Mouse (Mus musculus): Measurements from ENCODE around the gene Slc26a1. TPM values are rescaled to one million over a fixed set of nuclear protein-coding genes. Genes with fewer than 3 reads are reported as not detected.
"Not testable (repeated sequence)": the region's sequence is repeated elsewhere in the genome, so short reads cannot be mapped to it uniquely, and the experiment has no call there.

Slc26a1 gene
- polyA plus RNA-seq, 1 experiment from 2014 or later = 12.7 TPM

GRCm38 (mm10) chr5:108653341-108653740, 22.0 kb downstream of the Slc26a1 start:
- no peak overlapping the region for H3K4me3 ChIP-seq
- H3K27me3 ChIP-seq (replicated peaks) = no peaks in the 10 kb centered on the region
- no peaks in the 10 kb centered on the region for H3K9me3 ChIP-seq (replicated peaks)
- no peak for ATAC-seq
- H3K36me3 ChIP-seq = peaks cover 87% of the 10 kb centered on the region
- H3K27ac ChIP-seq = no peak overlapping the region
- no peak overlapping the region for H3K9ac ChIP-seq
- WGBS (ENCODE audit: insufficient replicate concordance) = 72% methylated on average over 6 of the region's 6 CpGs
- no peak overlapping the region for H3K4me2 ChIP-seq
- H3K4me1 ChIP-seq = no peaks in the 10 kb centered on the region

- 0 out of 2 replicates have a peak, but pooled peaks cover 4% of the 10 kb centered on the region for H3K4me1 ChIP-seq
- no peak overlapping the region for H3K4me2 ChIP-seq
- H3K9ac ChIP-seq = no peak overlapping the region
- ATAC-seq = peak; percentile 59; the same call in 1 of the 2 replicates
- WGBS (ENCODE audit: insufficient replicate concordance) = 56% methylated on average over 1 of the region's 1 CpGs
- peaks cover 90% of the 10 kb centered on the region for H3K36me3 ChIP-seq
- H3K27me3 ChIP-seq (replicated peaks) = no peaks in the 10 kb centered on the region
- H3K4me3 ChIP-seq = no peak overlapping the region
- H3K27ac ChIP-seq = no peak overlapping the region
- H3K9me3 ChIP-seq (replicated peaks) = no peaks in the 10 kb centered on the region
Measured at GRCm38 (mm10) chr5:108651823-108652222, 23.5 kb downstream of the Slc26a1 start.

DNA sequence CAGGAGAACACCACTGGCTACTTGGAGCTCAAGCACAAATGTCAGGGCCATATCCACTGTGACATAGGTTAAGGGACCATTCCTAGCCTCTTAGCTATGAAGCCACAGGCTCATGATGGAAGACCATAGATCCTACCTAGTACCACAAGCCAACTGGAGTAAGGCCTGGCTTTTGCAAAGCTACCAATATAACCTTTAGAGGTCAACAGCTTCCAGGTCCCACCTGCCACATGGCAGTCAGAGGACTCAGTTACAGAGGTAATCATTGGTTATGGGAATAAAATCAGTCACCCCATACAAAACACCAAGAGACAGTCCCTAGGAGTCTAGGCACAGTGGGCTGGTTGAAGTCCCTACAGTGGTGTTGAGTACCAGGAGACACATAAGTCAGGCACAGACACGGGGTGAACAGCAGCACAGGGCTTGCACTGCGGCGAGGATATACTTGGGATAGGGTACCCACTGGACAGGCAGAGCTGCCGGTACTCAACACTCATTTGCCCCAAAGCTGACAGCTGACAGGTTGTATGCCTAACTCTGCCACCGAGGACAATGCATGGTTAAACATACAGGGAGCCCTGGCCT, 24.1 kb downstream of the Slc26a1 start:
- ATAC-seq = no peak
- no peak overlapping the region for H3K4me2 ChIP-seq
- no peak overlapping the region for H3K4me3 ChIP-seq
- H3K4me1 ChIP-seq = 0 out of 2 replicates have a peak, but pooled peaks cover 4% of the 10 kb centered on the region
- no peak overlapping the region for H3K27ac ChIP-seq
- no peaks in the 10 kb centered on the region for H3K9me3 ChIP-seq (replicated peaks)
- H3K36me3 ChIP-seq = peaks cover 90% of the 10 kb centered on the region
- H3K27me3 ChIP-seq (replicated peaks) = no peaks in the 10 kb centered on the region
- H3K9ac ChIP-seq = no peak overlapping the region
- 71% methylated on average over 5 of the region's 5 CpGs for WGBS (ENCODE audit: insufficient replicate concordance)

DNA sequence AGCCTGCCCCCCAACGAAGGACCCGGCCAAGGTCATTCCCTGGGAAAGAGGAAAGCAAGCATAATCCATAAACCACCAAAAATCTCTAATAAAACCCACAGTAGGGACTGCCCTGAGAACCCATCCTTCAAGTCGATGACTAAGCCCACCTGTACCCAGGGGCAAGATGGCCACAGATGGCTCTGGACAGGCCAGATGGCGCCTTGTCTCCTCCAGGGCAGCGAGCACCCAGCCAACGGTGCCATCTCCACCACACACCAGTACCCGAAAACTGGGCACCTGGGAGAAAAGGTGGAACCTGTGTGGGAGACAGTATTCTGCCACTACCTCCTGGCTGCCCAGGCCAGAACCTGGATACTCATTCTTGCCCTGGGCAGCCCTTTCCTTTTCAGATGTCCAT, 25.0 kb downstream of the Slc26a1 start:
- Histone ChIP-seq H3K9ac (no peak overlapping the region), H3K27ac (no peak overlapping the region), H3K4me2 (no peak overlapping the region), H3K9me3 (replicated peaks) (no peaks in the 10 kb centered on the region), H3K36me3 (peaks cover 90% of the 10 kb centered on the region), H3K4me3 (no peak overlapping the region), H3K27me3 (replicated peaks) (no peaks in the 10 kb centered on the region), H3K4me1 (0 out of 2 replicates have a peak, but pooled peaks cover 4% of the 10 kb centered on the region)
- WGBS (ENCODE audit: insufficient replicate concordance) = 84% methylated on average over 7 of the region's 7 CpGs
- ATAC-seq = no peak

- Histone ChIP-seq H3K4me1 (0 out of 2 replicates have a peak, but pooled peaks cover 4% of the 10 kb centered on the region), H3K9ac (no peak overlapping the region), H3K9me3 (replicated peaks) (no peaks in the 10 kb centered on the region), H3K4me3 (no peak overlapping the region), H3K27ac (no peak overlapping the region), H3K4me2 (no peak overlapping the region), H3K36me3 (peaks cover 89% of the 10 kb centered on the region), H3K27me3 (replicated peaks) (no peaks in the 10 kb centered on the region)
- WGBS (ENCODE audit: insufficient replicate concordance) = 81% methylated on average over 11 of the region's 11 CpGs
- no peak for ATAC-seq
Measured at GRCm38 (mm10) chr5:108648937-108649576, 26.3 kb downstream of the Slc26a1 start.

- Histone ChIP-seq H3K4me1 (0 out of 2 replicates have a peak, but pooled peaks cover 4% of the 10 kb centered on the region), H3K27ac (no peak overlapping the region), H3K27me3 (replicated peaks) (no peaks in the 10 kb centered on the region), H3K9me3 (replicated peaks) (no peaks in the 10 kb centered on the region), H3K36me3 (peaks cover 86% of the 10 kb centered on the region), H3K9ac (no peak overlapping the region), H3K4me3 (no peak overlapping the region), H3K4me2 (no peak overlapping the region)
- whole genome bisulfite sequencing (ENCODE audit: insufficient replicate concordance) = 76% methylated on average over 2 of the region's 2 CpGs
- ATAC-seq = no peak
Measured at GRCm38 (mm10) chr5:108647820-108648465, 27.4 kb downstream of the Slc26a1 start.

DNA sequence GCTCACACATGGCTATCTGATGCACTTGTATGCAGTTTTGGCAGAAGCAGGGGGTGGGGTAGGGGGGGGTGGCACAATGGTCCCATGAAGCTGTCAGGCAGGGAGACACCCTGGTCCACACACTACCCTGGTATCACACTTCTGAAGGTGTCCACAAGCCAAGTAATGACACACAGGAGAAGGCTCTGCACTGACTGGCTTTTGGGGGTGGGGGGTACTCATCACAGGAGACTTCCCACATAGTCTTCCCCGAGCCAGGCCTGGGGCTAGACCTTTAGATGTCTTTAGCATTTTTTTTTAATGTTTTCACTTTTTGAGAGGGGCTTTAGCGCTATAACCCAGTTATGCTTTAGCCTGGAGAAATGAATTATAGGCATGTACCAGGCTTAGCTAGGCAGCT, 28.1 kb downstream of the Slc26a1 start:
- WGBS (ENCODE audit: insufficient replicate concordance) = 76% methylated on average over 2 of the region's 2 CpGs
- no peaks in the 10 kb centered on the region for H3K27me3 ChIP-seq (replicated peaks)
- no peak for ATAC-seq
- H3K27ac ChIP-seq = no peak overlapping the region
- H3K9me3 ChIP-seq (replicated peaks) = no peaks in the 10 kb centered on the region
- peaks cover 84% of the 10 kb centered on the region for H3K36me3 ChIP-seq
- no peak overlapping the region for H3K4me2 ChIP-seq
- H3K4me3 ChIP-seq = no peak overlapping the region
- H3K9ac ChIP-seq = no peak overlapping the region
- 0 out of 2 replicates have a peak, but pooled peaks cover 4% of the 10 kb centered on the region for H3K4me1 ChIP-seq

- H3K4me2 ChIP-seq = no peak overlapping the region
- H3K4me3 ChIP-seq = no peak overlapping the region
- no peaks in the 10 kb centered on the region for H3K27me3 ChIP-seq (replicated peaks)
- no peak overlapping the region for H3K27ac ChIP-seq
- WGBS (ENCODE audit: insufficient replicate concordance) = 81% methylated on average over 3 of the region's 3 CpGs
- 0 out of 2 replicates have a peak, but pooled peaks cover 4% of the 10 kb centered on the region for H3K4me1 ChIP-seq
- ATAC-seq = no peak
- no peaks in the 10 kb centered on the region for H3K9me3 ChIP-seq (replicated peaks)
- H3K9ac ChIP-seq = no peak overlapping the region
- H3K36me3 ChIP-seq = peaks cover 90% of the 10 kb centered on the region
Measured at GRCm38 (mm10) chr5:108646343-108646660, 29.1 kb downstream of the Slc26a1 start.

- peaks cover 88% of the 10 kb centered on the region for H3K36me3 ChIP-seq
- no peak for ATAC-seq
- H3K4me2 ChIP-seq = no peak overlapping the region
- H3K4me3 ChIP-seq = no peak overlapping the region
- 0 out of 2 replicates have a peak, but pooled peaks cover 4% of the 10 kb centered on the region for H3K4me1 ChIP-seq
- no peak overlapping the region for H3K9ac ChIP-seq
- H3K9me3 ChIP-seq (replicated peaks) = no peaks in the 10 kb centered on the region
- no peaks in the 10 kb centered on the region for H3K27me3 ChIP-seq (replicated peaks)
- no peak overlapping the region for H3K27ac ChIP-seq
- WGBS (ENCODE audit: insufficient replicate concordance) = 85% methylated on average over 9 of the region's 9 CpGs
Measured at GRCm38 (mm10) chr5:108645651-108646342, 29.6 kb downstream of the Slc26a1 start.

- H3K9me3 ChIP-seq (replicated peaks) = no peaks in the 10 kb centered on the region
- H3K36me3 ChIP-seq = peaks cover 78% of the 10 kb centered on the region
- H3K4me3 ChIP-seq = no peak overlapping the region
- no peaks in the 10 kb centered on the region for H3K27me3 ChIP-seq (replicated peaks)
- WGBS (ENCODE audit: insufficient replicate concordance) = 69% methylated on average over 2 of the region's 2 CpGs
- no peak overlapping the region for H3K27ac ChIP-seq
- H3K4me1 ChIP-seq = 0 out of 2 replicates have a peak, but pooled peaks cover 4% of the 10 kb centered on the region
- ATAC-seq = no peak
- H3K9ac ChIP-seq = no peak overlapping the region
- H3K4me2 ChIP-seq = no peak overlapping the region
Measured at GRCm38 (mm10) chr5:108643674-108644073, 31.7 kb downstream of the Slc26a1 start.

GRCm38 (mm10) chr5:108636172-108636571, 39.2 kb downstream of the Slc26a1 start:
- no peak overlapping the region for H3K9ac ChIP-seq
- no peak overlapping the region for H3K4me3 ChIP-seq
- 42% methylated on average over 4 of the region's 4 CpGs for WGBS (ENCODE audit: insufficient replicate concordance)
- H3K4me2 ChIP-seq = no peak overlapping the region
- no peak overlapping the region for H3K27ac ChIP-seq
- peaks cover 18% of the 10 kb centered on the region for H3K36me3 ChIP-seq
- H3K27me3 ChIP-seq (replicated peaks) = no peaks in the 10 kb centered on the region
- 0 out of 2 replicates have a peak, but pooled peaks cover under 1% of the 10 kb centered on the region for H3K4me1 ChIP-seq
- no peak for ATAC-seq
- no peaks in the 10 kb centered on the region for H3K9me3 ChIP-seq (replicated peaks)

- not testable (repeated sequence) for H3K9ac ChIP-seq; H3K27me3 ChIP-seq (replicated peaks); H3K4me3 ChIP-seq; H3K36me3 ChIP-seq; H3K9me3 ChIP-seq (replicated peaks); H3K4me2 ChIP-seq; ATAC-seq; H3K27ac ChIP-seq
- H3K4me1 ChIP-seq = peaks cover 13% of the 10 kb centered on the region
- WGBS (ENCODE audit: insufficient replicate concordance) = 80% methylated on average over 2 of the region's 3 CpGs
Measured at GRCm38 (mm10) chr5:108634088-108634487, 41.3 kb downstream of the Slc26a1 start.
